Mouse (Mus musculus): ENCODE results near the gene Ush2a. TPM values are rescaled to one million over a fixed set of nuclear protein-coding genes. Genes with fewer than 3 reads are reported as not detected.

Gene Ush2a
- total and polyA plus RNA-seq, 3 experiments = 0.11 TPM; not detected in 2

- Histone ChIP-seq H3K9me3 (replicated peaks) (peaks cover 14% of the 10 kb centered on the region), H3K4me3 (ENCODE audit: low read depth, low read length) (no peak overlapping the region), H3K27me3 (ENCODE audit: insufficient read depth, low read length) (no peaks in the 10 kb centered on the region), H3K4me1 (ENCODE audit: insufficient read depth, low read depth, low read length) (no peaks in the 10 kb centered on the region), H3K36me3 (replicated peaks) (no peaks in the 10 kb centered on the region)
- TF ChIP-seq GATA1 (IDR thresholded peaks at IDR 0.05; ENCODE audit: borderline replicate concordance, low read length) (no peak), POLR2AphosphoS5 (IDR thresholded peaks at IDR 0.05; ENCODE audit: insufficient replicate concordance, low read depth, low read length) (no peak), CTCF (IDR thresholded peaks at IDR 0.05; ENCODE audit: low read depth, low read length) (no peak), GATA2 (IDR thresholded peaks at IDR 0.05; ENCODE audit: borderline replicate concordance, low read depth, low read length) (no peak), TAL1 (conservative IDR thresholded peaks at IDR 0.05; ENCODE audit: low read depth, low read length) (no peak)
- DNase-seq (ENCODE audit: low spot score) (no peak), ATAC-seq (ENCODE audit: extremely low read depth, insufficient number of reproducible peaks, low FRiP score, poor library complexity, severe bottlenecking) (no peak)
These were observed 58.4 kb downstream of the Ush2a start for GRCm38 (mm10) chr1:188320204-188320603.

DNA sequence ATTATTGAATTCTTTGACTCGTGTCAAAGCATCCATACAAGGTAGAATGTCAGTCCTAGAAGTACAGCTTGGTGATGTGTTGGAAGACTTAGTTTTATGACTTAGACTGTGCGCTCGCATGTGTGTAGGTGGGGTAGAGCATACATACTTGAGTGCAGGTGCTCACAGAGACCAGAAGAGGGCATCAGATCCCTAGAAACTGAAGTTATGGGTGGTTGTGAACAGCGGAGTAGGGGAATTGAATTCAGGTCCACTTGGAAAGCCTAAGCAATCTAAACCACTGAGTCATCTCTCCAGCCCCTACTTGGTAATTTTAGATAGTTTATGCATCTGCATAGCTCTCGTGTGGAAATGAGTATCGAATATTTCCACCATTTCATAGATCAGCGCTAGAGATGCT lies 59.7 kb downstream of the Ush2a start:
- no peak overlapping the region for H3K4me3 ChIP-seq (ENCODE audit: low read depth, low read length)
- no peaks in the 10 kb centered on the region for H3K4me1 ChIP-seq (ENCODE audit: insufficient read depth, low read depth, low read length)
- no peaks in the 10 kb centered on the region for H3K27me3 ChIP-seq (ENCODE audit: insufficient read depth, low read length)
- ATAC-seq (ENCODE audit: extremely low read depth, insufficient number of reproducible peaks, low FRiP score, poor library complexity, severe bottlenecking) (no peak; the same call in none of the 2 replicates), DNase-seq (ENCODE audit: low spot score) (no peak)
- H3K36me3 ChIP-seq (replicated peaks) = no peaks in the 10 kb centered on the region
- TF ChIP-seq CTCF (IDR thresholded peaks at IDR 0.05; ENCODE audit: low read depth, low read length) (no peak), GATA2 (IDR thresholded peaks at IDR 0.05; ENCODE audit: borderline replicate concordance, low read depth, low read length) (no peak), POLR2AphosphoS5 (IDR thresholded peaks at IDR 0.05; ENCODE audit: insufficient replicate concordance, low read depth, low read length) (no peak), TAL1 (conservative IDR thresholded peaks at IDR 0.05; ENCODE audit: low read depth, low read length) (no peak), GATA1 (IDR thresholded peaks at IDR 0.05; ENCODE audit: borderline replicate concordance, low read length) (no peak)
- H3K9me3 ChIP-seq (replicated peaks) = peaks cover 14% of the 10 kb centered on the region

DNA sequence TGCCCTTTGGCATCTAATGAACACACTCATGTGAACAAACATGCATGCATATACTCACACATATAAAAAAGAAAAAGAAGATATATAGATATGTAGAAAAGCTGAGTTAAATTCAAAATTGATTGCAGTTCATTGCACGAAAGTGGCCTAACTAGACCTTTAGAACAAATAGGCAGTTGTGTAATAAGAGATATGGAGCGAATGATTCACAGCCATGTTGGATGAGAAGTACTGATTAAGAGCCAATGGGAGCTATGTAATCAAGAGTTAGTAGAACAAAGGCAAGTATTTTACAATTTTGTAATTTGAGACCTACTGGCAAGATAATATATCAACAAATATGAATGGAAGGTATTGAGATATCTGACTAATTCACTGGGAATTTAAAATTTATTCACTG lies 68.6 kb downstream of the Ush2a start:
- Histone ChIP-seq H3K9me3 (replicated peaks) (peaks cover 23% of the 10 kb centered on the region), H3K4me3 (ENCODE audit: low read depth, low read length) (no peak overlapping the region), H3K4me1 (ENCODE audit: insufficient read depth, low read depth, low read length) (no peaks in the 10 kb centered on the region), H3K27me3 (ENCODE audit: insufficient read depth, low read length) (no peaks in the 10 kb centered on the region), H3K36me3 (replicated peaks) (no peaks in the 10 kb centered on the region)
- ATAC-seq (ENCODE audit: extremely low read depth, insufficient number of reproducible peaks, low FRiP score, poor library complexity, severe bottlenecking) (no peak), DNase-seq (ENCODE audit: low spot score) (no peak)
- TF ChIP-seq TAL1 (conservative IDR thresholded peaks at IDR 0.05; ENCODE audit: low read depth, low read length) = no peak
- no peak for TF ChIP-seq GATA2 (IDR thresholded peaks at IDR 0.05; ENCODE audit: borderline replicate concordance, low read depth, low read length)
- TF ChIP-seq CTCF (IDR thresholded peaks at IDR 0.05; ENCODE audit: low read depth, low read length) = no peak
- TF ChIP-seq POLR2AphosphoS5 (IDR thresholded peaks at IDR 0.05; ENCODE audit: insufficient replicate concordance, low read depth, low read length) = no peak
- TF ChIP-seq GATA1 (IDR thresholded peaks at IDR 0.05; ENCODE audit: borderline replicate concordance, low read length) = no peak

DNA sequence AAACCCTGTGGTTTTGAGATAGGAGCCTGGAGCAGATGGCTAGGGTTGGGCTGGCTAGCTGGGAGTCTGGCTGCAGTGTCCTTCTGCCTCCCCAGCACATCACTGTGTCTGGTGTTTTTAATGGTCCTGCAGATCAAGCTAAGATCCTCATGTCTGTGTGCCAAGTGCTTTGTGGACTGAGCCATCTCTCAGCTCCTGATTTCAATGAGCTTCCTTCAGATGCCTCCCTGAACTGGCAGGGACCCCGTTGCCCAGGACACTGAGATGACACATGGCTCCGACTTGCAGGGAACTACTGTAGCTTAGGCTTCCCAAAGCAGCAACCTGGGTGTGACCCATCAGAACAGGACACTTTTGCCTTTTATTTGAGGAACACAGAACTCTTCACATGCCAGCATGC lies 72.1 kb downstream of the Ush2a start:
- no peaks in the 10 kb centered on the region for H3K27me3 ChIP-seq (ENCODE audit: insufficient read depth, low read length)
- DNase-seq (ENCODE audit: low spot score) (no peak), ATAC-seq (ENCODE audit: extremely low read depth, insufficient number of reproducible peaks, low FRiP score, poor library complexity, severe bottlenecking) (no peak; the same call in 1 of the 2 replicates)
- H3K4me1 ChIP-seq (ENCODE audit: insufficient read depth, low read depth, low read length) = no peaks in the 10 kb centered on the region
- no peak overlapping the region for H3K4me3 ChIP-seq (ENCODE audit: low read depth, low read length)
- no peaks in the 10 kb centered on the region for H3K36me3 ChIP-seq (replicated peaks)
- peaks cover 20% of the 10 kb centered on the region for H3K9me3 ChIP-seq (replicated peaks)
- TF ChIP-seq GATA1 (IDR thresholded peaks at IDR 0.05; ENCODE audit: borderline replicate concordance, low read length) (no peak), CTCF (IDR thresholded peaks at IDR 0.05; ENCODE audit: low read depth, low read length) (no peak), TAL1 (conservative IDR thresholded peaks at IDR 0.05; ENCODE audit: low read depth, low read length) (no peak)

- no peak for DNase-seq (ENCODE audit: low spot score)
- ATAC-seq (ENCODE audit: extremely low read depth, insufficient number of reproducible peaks, low FRiP score, poor library complexity, severe bottlenecking) = no peak
These were observed 85.9 kb downstream of the Ush2a start for GRCm38 (mm10) chr1:188347762-188348161.

DNA sequence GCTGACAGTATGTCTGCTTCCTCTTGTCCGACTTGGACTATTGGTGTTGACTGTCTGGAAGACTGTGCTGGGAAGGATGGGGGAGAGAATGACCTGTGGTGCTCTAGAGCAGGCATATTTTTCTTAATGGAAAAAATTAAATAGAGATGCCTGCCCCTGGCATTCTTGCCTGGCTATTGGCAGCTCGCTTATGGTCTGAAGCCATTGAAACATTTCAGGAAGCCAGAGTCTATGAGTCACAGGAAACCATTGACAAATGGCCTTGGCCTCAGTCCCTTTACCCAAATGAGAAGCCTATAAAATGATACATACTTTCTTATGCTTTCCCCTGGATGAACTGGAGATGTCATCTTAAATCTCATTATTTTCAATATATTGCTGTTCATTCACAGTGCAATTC lies 92.9 kb downstream of the Ush2a start:
- TF ChIP-seq GATA1 (IDR thresholded peaks at IDR 0.05; ENCODE audit: borderline replicate concordance, low read length) (no peak), POLR2AphosphoS5 (IDR thresholded peaks at IDR 0.05; ENCODE audit: insufficient replicate concordance, low read depth, low read length) (no peak), CTCF (IDR thresholded peaks at IDR 0.05; ENCODE audit: low read depth, low read length) (no peak), TAL1 (conservative IDR thresholded peaks at IDR 0.05; ENCODE audit: low read depth, low read length) (no peak)

More at GRCm38 (mm10) chr1:188347762-188348161, 85.9 kb downstream of the Ush2a start:
- Histone ChIP-seq H3K4me3 (ENCODE audit: low read depth, low read length) (no peak overlapping the region), H3K36me3 (replicated peaks) (no peaks in the 10 kb centered on the region), H3K27me3 (ENCODE audit: insufficient read depth, low read length) (no peaks in the 10 kb centered on the region), H3K9me3 (replicated peaks) (peaks cover 13% of the 10 kb centered on the region), H3K4me1 (ENCODE audit: insufficient read depth, low read depth, low read length) (no peaks in the 10 kb centered on the region)
- TF ChIP-seq POLR2AphosphoS5 (IDR thresholded peaks at IDR 0.05; ENCODE audit: insufficient replicate concordance, low read depth, low read length) (no peak), TAL1 (conservative IDR thresholded peaks at IDR 0.05; ENCODE audit: low read depth, low read length) (no peak), CTCF (IDR thresholded peaks at IDR 0.05; ENCODE audit: low read depth, low read length) (no peak), GATA1 (IDR thresholded peaks at IDR 0.05; ENCODE audit: borderline replicate concordance, low read length) (no peak), GATA2 (IDR thresholded peaks at IDR 0.05; ENCODE audit: borderline replicate concordance, low read depth, low read length) (no peak)

More for the DNA sequence above, 92.9 kb downstream of the Ush2a start:
- H3K4me1 ChIP-seq (ENCODE audit: insufficient read depth, low read depth, low read length) = no peaks in the 10 kb centered on the region
- no peak for ATAC-seq (ENCODE audit: extremely low read depth, insufficient number of reproducible peaks, low FRiP score, poor library complexity, severe bottlenecking)
- H3K4me3 ChIP-seq (ENCODE audit: low read depth, low read length) = no peak overlapping the region
- no peaks in the 10 kb centered on the region for H3K36me3 ChIP-seq (replicated peaks)
- DNase-seq (ENCODE audit: low spot score) = no peak
- peaks cover 29% of the 10 kb centered on the region for H3K9me3 ChIP-seq (replicated peaks)
- H3K27me3 ChIP-seq (ENCODE audit: insufficient read depth, low read length) = no peaks in the 10 kb centered on the region
